Mouse (Mus musculus): ENCODE data around the gene Stxbp6.
A peak's percentile ranks its signal among the peaks of the same experiment; 100 is the strongest.

Stxbp6 gene

GRCm38 (mm10) chr12:44996274-44996673, 78.2 kb downstream of the Stxbp6 start:
- no peak for DNase-seq (ENCODE audit: low spot score in 2 of 2)

- DNase-seq (ENCODE audit: low spot score in 2 of 2), result peak; percentile 48 to 61
These were observed 81.1 kb downstream of the Stxbp6 start for GRCm38 (mm10) chr12:44993391-44993790.

- no peak for DNase-seq (ENCODE audit: low spot score in 2 of 2)
These were observed 81.7 kb downstream of the Stxbp6 start for GRCm38 (mm10) chr12:44992847-44993246.

GRCm38 (mm10) chr12:44990379-44990778, 84.1 kb downstream of the Stxbp6 start:
- no peak for DNase-seq (ENCODE audit: low spot score in 2 of 2)

- no peak for DNase-seq (ENCODE audit: low spot score in 2 of 2)
These were observed 85.5 kb downstream of the Stxbp6 start for GRCm38 (mm10) chr12:44989011-44989410.

- no peak for DNase-seq (ENCODE audit: low spot score in 2 of 2)
These were observed 86.7 kb downstream of the Stxbp6 start for GRCm38 (mm10) chr12:44987762-44988161.

GRCm38 (mm10) chr12:44979316-44979848, 95.1 kb downstream of the Stxbp6 start:
- DNase-seq (ENCODE audit: low spot score in 2 of 2), result no peak

- no peak for DNase-seq (ENCODE audit: low spot score in 2 of 2)
These were observed 99.2 kb downstream of the Stxbp6 start for GRCm38 (mm10) chr12:44975266-44975665.

- no peak for DNase-seq (ENCODE audit: low spot score in 2 of 2)
These were observed 103.0 kb downstream of the Stxbp6 start for GRCm38 (mm10) chr12:44971477-44971876.

- DNase-seq (ENCODE audit: low spot score in 2 of 2), result no peak
These were observed 107.1 kb downstream of the Stxbp6 start for GRCm38 (mm10) chr12:44967448-44967847.

- no peak for DNase-seq (ENCODE audit: low spot score in 2 of 2)
These were observed 117.0 kb downstream of the Stxbp6 start for GRCm38 (mm10) chr12:44957474-44957873.

- DNase-seq (ENCODE audit: low spot score in 2 of 2), result no peak
These were observed 121.4 kb downstream of the Stxbp6 start for GRCm38 (mm10) chr12:44953121-44953520.

GRCm38 (mm10) chr12:44952072-44952471, 122.4 kb downstream of the Stxbp6 start:
- no peak for DNase-seq (ENCODE audit: low spot score in 2 of 2)

- no peak for DNase-seq (ENCODE audit: low spot score in 2 of 2)
These were observed 124.0 kb downstream of the Stxbp6 start for GRCm38 (mm10) chr12:44950559-44950958.

GRCm38 (mm10) chr12:44947823-44948222, 126.7 kb downstream of the Stxbp6 start:
- no peak for DNase-seq (ENCODE audit: low spot score in 2 of 2)

GRCm38 (mm10) chr12:44940325-44940724, 134.2 kb downstream of the Stxbp6 start:
- DNase-seq (ENCODE audit: low spot score in 2 of 2), result no peak

- no peak for DNase-seq (ENCODE audit: low spot score in 2 of 2)
These were observed 135.4 kb downstream of the Stxbp6 start for GRCm38 (mm10) chr12:44939106-44939505.

GRCm38 (mm10) chr12:44932954-44933353, 141.6 kb downstream of the Stxbp6 start:
- no peak for DNase-seq (ENCODE audit: low spot score in 2 of 2)

- DNase-seq (ENCODE audit: low spot score in 2 of 2), result no peak
These were observed 142.8 kb downstream of the Stxbp6 start for GRCm38 (mm10) chr12:44931716-44932115.

GRCm38 (mm10) chr12:44928456-44928855, 146.1 kb downstream of the Stxbp6 start:
- DNase-seq (ENCODE audit: low spot score in 2 of 2), result no peak

GRCm38 (mm10) chr12:44925901-44926300, 148.6 kb downstream of the Stxbp6 start:
- no peak for DNase-seq (ENCODE audit: low spot score in 2 of 2)

GRCm38 (mm10) chr12:44923273-44923672, 151.2 kb downstream of the Stxbp6 start:
- DNase-seq (ENCODE audit: low spot score in 2 of 2), result no peak

- DNase-seq (ENCODE audit: low spot score in 2 of 2), result no peak
These were observed 152.3 kb downstream of the Stxbp6 start for GRCm38 (mm10) chr12:44922241-44922640.

- no peak for DNase-seq (ENCODE audit: low spot score in 2 of 2)
These were observed 154.9 kb downstream of the Stxbp6 start for GRCm38 (mm10) chr12:44919613-44920012.
